Mouse (Mus musculus): ENCODE measurements at regions not wholly inside any gene's neighbourhood (a gene's known extent, or its start where the extent isn't known, plus 50 kb on each side); places are given as distances from the start of the nearest gene placed in this dataset.
"Not testable (repeated sequence)": the region's sequence is repeated elsewhere in the genome, so short reads cannot be mapped to it uniquely, and the experiment has no call there.

DNA sequence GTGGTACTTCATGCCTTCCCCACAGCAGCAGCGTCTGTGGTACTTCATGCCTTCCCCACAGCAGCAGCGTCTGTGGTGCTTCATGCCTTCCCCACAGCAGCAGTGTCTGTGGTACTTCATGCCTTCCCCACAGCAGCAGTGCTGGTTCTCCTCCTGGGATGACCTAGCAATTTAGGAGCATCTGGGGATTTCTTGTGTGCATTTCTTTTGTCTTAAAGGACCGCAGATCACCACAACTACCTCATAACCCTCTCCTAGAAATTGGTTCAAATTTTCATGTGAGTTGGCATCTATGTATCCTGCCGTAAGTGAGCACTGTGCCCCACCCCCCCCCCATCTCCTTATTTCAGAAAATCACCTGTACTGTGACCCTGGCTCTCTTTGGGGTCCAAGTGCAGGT is 297.0 kb downstream of the Eipr1 start:
- TF ChIP-seq CTCF (conservative IDR thresholded peaks at IDR 0.05; ENCODE audit: low read length); POU5F1 (IDR thresholded peaks at IDR 0.05; ENCODE audit: borderline replicate concordance, low read length); NANOG (IDR thresholded peaks at IDR 0.05; ENCODE audit: borderline replicate concordance, low read length): not testable (repeated sequence)

All from E14TG2a.4 (cell line).